Mouse (Mus musculus) cortical plate, adult 2 months (tissue): Measurements from ENCODE around the gene Iqgap1.

Source experiments
- CTCF ChIP-seq: fragments of 200-500 bp; IDR thresholded peaks from 2 replicates; pipeline ENCODE4 v1.5.1; 2011; ENCODE audit warnings: mild to moderate bottlenecking, control low read depth, low read length; ENCODE audit not compliant: insufficient read depth; ENCODE audit errors: extremely low read depth
- POLR2A ChIP-seq: fragments of 200-500 bp; IDR thresholded peaks from 2 replicates; pipeline ENCODE4 v1.6.1; 2011; ENCODE audit warnings: mild to moderate bottlenecking, low read length, control low read depth; ENCODE audit not compliant: insufficient read depth; ENCODE audit errors: extremely low read depth

GRCm38 (mm10) chr7:80840241-80840640, 14.5 kb upstream of the Iqgap1 start:
- TF ChIP-seq CTCF, result no peak
- no peak for TF ChIP-seq POLR2A
